In the genomic region with DNA sequence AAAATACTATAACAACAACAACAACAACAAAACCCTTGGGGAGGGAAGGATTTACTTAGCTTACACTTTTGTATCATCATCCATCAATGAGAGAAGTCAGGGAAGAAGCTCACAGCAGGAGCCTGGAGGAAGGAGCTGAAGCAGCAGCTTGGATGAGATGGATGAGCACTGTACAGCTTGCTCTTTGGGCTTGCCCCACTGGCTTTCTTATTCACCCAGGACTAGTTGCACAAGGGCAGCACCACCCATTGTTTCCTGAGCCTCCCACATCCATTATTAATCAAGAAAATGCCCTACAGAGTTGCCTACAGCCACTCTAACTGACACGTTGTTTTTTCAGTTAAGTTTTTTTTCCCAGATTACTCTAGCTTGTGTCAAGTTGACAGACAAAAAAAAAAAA, we compare ENCODE assay signal across 21 mouse cellular contexts.
"Had no signal": no experiment of that assay in that cellular context is flagged by ENCODE, and none has a peak within 500 bp of the region (broad histone marks: within the 10 kb centered on the region; RNA-seq: fewer than 3 reads in every experiment).

No protein-coding gene starts in this region.

- H3K4me2 ChIP-seq: lung, embryonic 14.5 days; midbrain, embryonic 12.5 days; neural tube, embryonic 13.5 days; neural tube, embryonic 15.5 days; stomach, embryonic 15.5 days had no signal

- H3K27me3 ChIP-seq: midbrain, embryonic 12.5 days; neural tube, embryonic 13.5 days; neural tube, embryonic 15.5 days; stomach, embryonic 15.5 days had no signal

- H3K4me1 ChIP-seq: midbrain, embryonic 10.5 days; midbrain, embryonic 12.5 days; neural tube, embryonic 13.5 days; neural tube, embryonic 15.5 days; stomach, embryonic 15.5 days had no signal

- ATAC-seq: midbrain, embryonic 16.5 days had no signal

- H3K9ac ChIP-seq: lung, embryonic 14.5 days; midbrain, embryonic 12.5 days; neural tube, embryonic 13.5 days; neural tube, embryonic 15.5 days; stomach, embryonic 15.5 days had no signal

- DNase-seq: lung, adult 18-20 months; lung, embryonic 14.5 days; lung, postnatal 10 days; lung, postnatal 4 days; midbrain, embryonic 14.5 days; retina, postnatal 1 day; right cerebral cortex, adult 18-20 months; right cerebral cortex, postnatal 25 days; right cerebral cortex, postnatal 4 days; spleen, adult 18-20 months; thymus, adult 2 months; thymus, postnatal 25 days; thymus, postnatal 4 days had no signal

- H3K27ac ChIP-seq: midbrain, embryonic 10.5 days; midbrain, embryonic 12.5 days; neural tube, embryonic 13.5 days; neural tube, embryonic 15.5 days; stomach, embryonic 15.5 days; stomach, postnatal 0 days had no signal

- H3K4me3 ChIP-seq: midbrain, embryonic 10.5 days; midbrain, embryonic 12.5 days; myocyte; neural tube, embryonic 13.5 days; neural tube, embryonic 15.5 days; stomach, embryonic 15.5 days had no signal

- H3K36me3 ChIP-seq: midbrain, embryonic 10.5 days; midbrain, embryonic 12.5 days; neural tube, embryonic 13.5 days; neural tube, embryonic 15.5 days; stomach, embryonic 15.5 days had no signal

- H3K9me3 ChIP-seq: midbrain, embryonic 12.5 days; neural tube, embryonic 15.5 days; stomach, embryonic 15.5 days had no signal
